Mouse (Mus musculus) megakaryocyte progenitor cell, adult 5-6 weeks (primary cell): Measurements from ENCODE around the gene BC029722. TPM values are rescaled to one million over a fixed set of nuclear protein-coding genes. Genes with fewer than 3 reads are reported as not detected.

ENCODE experiments used
- ATAC-seq: replicated peaks from 2 replicates; pipeline ENCODE4 v1.8.0; 2016; ENCODE audit warnings: mild to moderate bottlenecking, moderate TSS enrichment, inconsistent platforms; ENCODE audit not compliant: poor library complexity
- total RNA-seq, 2 experiments: library from RNA; stranded (forward) in 1 of 2; stranded (reverse) in 1 of 2; fragments of 157-497, 149-512 nt in 1 of 2; fragments of 200-1000 nt in 1 of 2; gene quantifications; 2 replicates each; pipeline versions ENCODE4 v1.2.3 to v1.2.4; 2015 to 2017

Gene BC029722
- total RNA-seq, 2 experiments from 2014 or later = 13.2 TPM

- ATAC-seq = peak; percentile 55; the same call in 1 of the 2 replicates
Measured at GRCm38 (mm10) chr2:155786905-155787304, 32.3 kb downstream of the BC029722 start.

GRCm38 (mm10) chr2:155784534-155784933 lies 34.7 kb downstream of the BC029722 start:
- ATAC-seq = no peak

GRCm38 (mm10) chr2:155779506-155779905 lies 39.7 kb downstream of the BC029722 start:
- ATAC-seq = no peak

GRCm38 (mm10) chr2:155779066-155779465 lies 40.2 kb downstream of the BC029722 start:
- no peak for ATAC-seq

- no peak for ATAC-seq
Measured at GRCm38 (mm10) chr2:155778004-155778403, 41.2 kb downstream of the BC029722 start.

- ATAC-seq = no peak
Measured at GRCm38 (mm10) chr2:155777688-155777985, 41.6 kb downstream of the BC029722 start.

GRCm38 (mm10) chr2:155776824-155777687 lies 42.2 kb downstream of the BC029722 start:
- ATAC-seq = no peak

GRCm38 (mm10) chr2:155775685-155776263 lies 43.5 kb downstream of the BC029722 start:
- peak; percentile 93 for ATAC-seq

- ATAC-seq = no peak
Measured at GRCm38 (mm10) chr2:155774927-155775684, 44.1 kb downstream of the BC029722 start, which contains the start of gene Mmp24. Gene Mmp24, plus strand, starts transcription at chr2:155775342.

- ATAC-seq = no peak
Measured at GRCm38 (mm10) chr2:155774261-155774926, 44.8 kb downstream of the BC029722 start.

- ATAC-seq = no peak
Measured at GRCm38 (mm10) chr2:155773664-155774063, 45.6 kb downstream of the BC029722 start.

Other genes starting within 250 kb of the BC029722 start
- 9.9 and 12.2 TPM in 2 replicates for gene Gss, start 226.6 kb downstream of the BC029722 start, total RNA-seq (2015)
- 13.4 and 18.2 TPM in 2 replicates for gene Gss, start 226.6 kb downstream of the BC029722 start, total RNA-seq (2017)
- 0.07 TPM in 1 of 2 replicates, not detected in the other for gene Myh7b, start 208.2 kb downstream of the BC029722 start, total RNA-seq (2015)
- gene Myh7b, start 208.2 kb downstream of the BC029722 start, total RNA-seq (2017) = not detected in 2 replicates
- gene Trpc4ap, start 127.0 kb downstream of the BC029722 start, total RNA-seq (2015) = 59.0 and 62.9 TPM in 2 replicates
- gene Trpc4ap, start 127.0 kb downstream of the BC029722 start, total RNA-seq (2017) = 73.1 and 89.6 TPM in 2 replicates
- 47.1 and 55.0 TPM in 2 replicates for gene Edem2, start 90.0 kb downstream of the BC029722 start, total RNA-seq (2015)
- 58.2 and 70.9 TPM in 2 replicates for gene Edem2, start 90.0 kb downstream of the BC029722 start, total RNA-seq (2017)
- gene Gm17581, start 83.6 kb downstream of the BC029722 start, total RNA-seq (2015) = not detected in 2 replicates
- not detected in 2 replicates for gene Gm17581, start 83.6 kb downstream of the BC029722 start, total RNA-seq (2017)
- gene Procr, start 68.3 kb downstream of the BC029722 start, total RNA-seq (2015) = 0.89 TPM in 1 of 2 replicates, not detected in the other
- 3.1 and 6.1 TPM in 2 replicates for gene Procr, start 68.3 kb downstream of the BC029722 start, total RNA-seq (2017)
- gene Mmp24, start 44.1 kb downstream of the BC029722 start, total RNA-seq (2015) = not detected in 2 replicates
- gene Mmp24, start 44.1 kb downstream of the BC029722 start, total RNA-seq (2017) = under 0.01 TPM in 1 of 2 replicates, not detected in the other
- 261 and 264 TPM in 2 replicates for gene Eif6, start 7.5 kb upstream of the BC029722 start, total RNA-seq (2015)
- gene Eif6, start 7.5 kb upstream of the BC029722 start, total RNA-seq (2017) = 58.5 and 84.7 TPM in 2 replicates
- not detected in 2 replicates for gene Fam83c, start 15.4 kb upstream of the BC029722 start, total RNA-seq (2015)
- gene Fam83c, start 15.4 kb upstream of the BC029722 start, total RNA-seq (2017) = not detected in 2 replicates
- gene Uqcc1, start 110.9 kb upstream of the BC029722 start, total RNA-seq (2015) = 39.6 and 40.4 TPM in 2 replicates
- 51.5 and 55.1 TPM in 2 replicates for gene Uqcc1, start 110.9 kb upstream of the BC029722 start, total RNA-seq (2017)
- not detected in 2 replicates for gene Gm15557, start 121.3 kb upstream of the BC029722 start, total RNA-seq (2015)
- not detected in 2 replicates for gene Gm15557, start 121.3 kb upstream of the BC029722 start, total RNA-seq (2017)
- gene Gdf5, start 125.9 kb upstream of the BC029722 start, total RNA-seq (2015) = not detected in 2 replicates
- not detected in 2 replicates for gene Gdf5, start 125.9 kb upstream of the BC029722 start, total RNA-seq (2017)
- 9.6 and 12.7 TPM in 2 replicates for gene Cep250, start 137.0 kb upstream of the BC029722 start, total RNA-seq (2015)
- gene Cep250, start 137.0 kb upstream of the BC029722 start, total RNA-seq (2017) = 30.7 and 44.6 TPM in 2 replicates
- 0.10 and 0.74 TPM in 2 replicates for gene 6430550D23Rik, start 188.6 kb upstream of the BC029722 start, total RNA-seq (2015)
- 0.20 and 0.92 TPM in 2 replicates for gene 6430550D23Rik, start 188.6 kb upstream of the BC029722 start, total RNA-seq (2017)
- gene Ergic3, start 188.6 kb upstream of the BC029722 start, total RNA-seq (2015) = 206 and 246 TPM in 2 replicates
- gene Ergic3, start 188.6 kb upstream of the BC029722 start, total RNA-seq (2017) = 65.3 and 76.8 TPM in 2 replicates
- gene Fer1l4, start 233.5 kb upstream of the BC029722 start, total RNA-seq (2015) = not detected in 2 replicates
- gene Fer1l4, start 233.5 kb upstream of the BC029722 start, total RNA-seq (2017) = not detected in 2 replicates
- 1.3 and 1.7 TPM in 2 replicates for gene Spag4, start 245.7 kb upstream of the BC029722 start, total RNA-seq (2015)
- gene Spag4, start 245.7 kb upstream of the BC029722 start, total RNA-seq (2017) = 2.6 and 3.3 TPM in 2 replicates